Mouse (Mus musculus): ENCODE measurements at regions not wholly inside any gene's neighbourhood (a gene's known extent, or its start where the extent isn't known, plus 50 kb on each side); places are given as distances from the start of the nearest gene placed in this dataset.

- H3K4me1 ChIP-seq (ENCODE audit: control insufficient read depth, insufficient read depth, low read length), result no peaks in the 10 kb centered on the region
- no peaks in the 10 kb centered on the region for H3K27me3 ChIP-seq (ENCODE audit: control insufficient read depth, insufficient read depth, low read length)
- no peak overlapping the region for H3K27ac ChIP-seq (ENCODE audit: low read depth, low read length)
- no peaks in the 10 kb centered on the region for H3K36me3 ChIP-seq (ENCODE audit: control insufficient read depth, insufficient read depth, low read length)
- no peak overlapping the region for H3K4me2 ChIP-seq (ENCODE audit: low read depth, low read length)
- H3K4me3 ChIP-seq (ENCODE audit: low read depth, low read length), result no peak overlapping the region
- no peak overlapping the region for H3K9ac ChIP-seq (replicated peaks; ENCODE audit: low read depth, low read length)
- no peak for ATAC-seq (ENCODE audit: low read depth)
- no peaks in the 10 kb centered on the region for H3K9me3 ChIP-seq (ENCODE audit: control insufficient read depth, low read length)
- 100% methylated on average over 1 of the region's 1 CpGs for whole genome bisulfite sequencing
Measured at GRCm38 (mm10) chr12:63393411-63393810, 1081.1 kb downstream of the Fscb start.

- H3K27me3 ChIP-seq (ENCODE audit: control insufficient read depth, insufficient read depth, low read length), result no peaks in the 10 kb centered on the region
- WGBS, result 76% methylated on average over 3 of the region's 3 CpGs
- no peak overlapping the region for H3K9ac ChIP-seq (replicated peaks; ENCODE audit: low read depth, low read length)
- no peaks in the 10 kb centered on the region for H3K4me1 ChIP-seq (ENCODE audit: control insufficient read depth, insufficient read depth, low read length)
- H3K9me3 ChIP-seq (ENCODE audit: control insufficient read depth, low read length), result no peaks in the 10 kb centered on the region
- H3K4me3 ChIP-seq (ENCODE audit: low read depth, low read length), result no peak overlapping the region
- ATAC-seq (ENCODE audit: low read depth), result no peak
- no peaks in the 10 kb centered on the region for H3K36me3 ChIP-seq (ENCODE audit: control insufficient read depth, insufficient read depth, low read length)
- H3K4me2 ChIP-seq (ENCODE audit: low read depth, low read length), result no peak overlapping the region
- no peak overlapping the region for H3K27ac ChIP-seq (ENCODE audit: low read depth, low read length)
Measured at GRCm38 (mm10) chr12:63380681-63381080, 1093.8 kb downstream of the Fscb start.

GRCm38 (mm10) chr12:63369259-63369822 is 1105.1 kb downstream of the Fscb start:
- H3K27ac ChIP-seq (ENCODE audit: low read depth, low read length), result no peak overlapping the region
- H3K36me3 ChIP-seq (ENCODE audit: control insufficient read depth, insufficient read depth, low read length), result no peaks in the 10 kb centered on the region
- H3K27me3 ChIP-seq (ENCODE audit: control insufficient read depth, insufficient read depth, low read length), result no peaks in the 10 kb centered on the region
- H3K4me1 ChIP-seq (ENCODE audit: control insufficient read depth, insufficient read depth, low read length), result no peaks in the 10 kb centered on the region
- peak; percentile 54; the same call in 1 of the 2 replicates for ATAC-seq (ENCODE audit: low read depth)
- no peak overlapping the region for H3K4me2 ChIP-seq (ENCODE audit: low read depth, low read length)
- no peak overlapping the region for H3K9ac ChIP-seq (replicated peaks; ENCODE audit: low read depth, low read length)
- H3K4me3 ChIP-seq (ENCODE audit: low read depth, low read length), result no peak overlapping the region
- WGBS, result 54% methylated on average over 6 of the region's 6 CpGs
- H3K9me3 ChIP-seq (ENCODE audit: control insufficient read depth, low read length), result no peaks in the 10 kb centered on the region

All from neural tube, embryonic 14.5 days (tissue).